Mouse (Mus musculus) brown adipose tissue, adult 24 weeks (tissue): ENCODE measurements at regions not wholly inside any gene's neighbourhood (a gene's known extent, or its start where the extent isn't known, plus 50 kb on each side); places are given as distances from the start of the nearest gene placed in this dataset.

Experiments
- H3K27ac ChIP-seq: fragments of 200-500 bp; replicated peaks from 2 replicates; pipeline ENCODE4 v1.5.1; 2012; ENCODE audit warnings: low read depth, mild to moderate bottlenecking, low read length
- H3K4me1 ChIP-seq: fragments of 200-500 bp; 2 replicates; pipeline ENCODE4 v1.6.1; 2012; ENCODE audit warnings: low read length, mixed read lengths; ENCODE audit not compliant: control insufficient read depth, insufficient read depth, insufficient read length
- H3K4me3 ChIP-seq: fragments of 200-500 bp; 2 replicates; pipeline ENCODE4 v1.5.1; 2012; ENCODE audit warnings: low read depth, mild to moderate bottlenecking, low read length, moderate library complexity; ENCODE audit not compliant: insufficient read depth

- Histone ChIP-seq H3K4me3 (no peak overlapping the region), H3K4me1 (no peaks in the 10 kb centered on the region), H3K27ac (no peak overlapping the region)
Observed at GRCm38 (mm10) chr13:60425140-60425539, 176.6 kb upstream of the Dapk1 start.

DNA sequence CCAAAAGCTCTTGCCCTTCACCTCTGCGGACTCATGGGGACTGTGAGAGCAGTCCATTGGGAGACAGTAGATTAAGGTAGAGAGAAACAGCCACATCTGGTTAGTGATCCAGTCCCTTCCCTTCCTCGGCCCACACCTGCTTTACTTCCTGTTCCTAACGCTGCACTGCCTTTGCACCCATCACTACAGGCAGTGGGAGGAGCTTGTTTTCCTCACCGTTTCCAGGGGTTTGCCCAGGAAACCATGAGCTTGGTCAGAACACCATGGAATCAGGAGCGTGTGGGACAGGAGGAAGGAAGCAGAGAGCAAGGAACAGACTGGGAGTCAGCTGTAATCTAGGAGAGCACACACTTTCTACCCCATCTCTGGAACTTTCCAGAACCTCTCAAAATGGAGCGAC, 176.2 kb upstream of the Dapk1 start:
- Histone ChIP-seq H3K27ac (no peak overlapping the region), H3K4me3 (no peak overlapping the region), H3K4me1 (no peaks in the 10 kb centered on the region)

DNA sequence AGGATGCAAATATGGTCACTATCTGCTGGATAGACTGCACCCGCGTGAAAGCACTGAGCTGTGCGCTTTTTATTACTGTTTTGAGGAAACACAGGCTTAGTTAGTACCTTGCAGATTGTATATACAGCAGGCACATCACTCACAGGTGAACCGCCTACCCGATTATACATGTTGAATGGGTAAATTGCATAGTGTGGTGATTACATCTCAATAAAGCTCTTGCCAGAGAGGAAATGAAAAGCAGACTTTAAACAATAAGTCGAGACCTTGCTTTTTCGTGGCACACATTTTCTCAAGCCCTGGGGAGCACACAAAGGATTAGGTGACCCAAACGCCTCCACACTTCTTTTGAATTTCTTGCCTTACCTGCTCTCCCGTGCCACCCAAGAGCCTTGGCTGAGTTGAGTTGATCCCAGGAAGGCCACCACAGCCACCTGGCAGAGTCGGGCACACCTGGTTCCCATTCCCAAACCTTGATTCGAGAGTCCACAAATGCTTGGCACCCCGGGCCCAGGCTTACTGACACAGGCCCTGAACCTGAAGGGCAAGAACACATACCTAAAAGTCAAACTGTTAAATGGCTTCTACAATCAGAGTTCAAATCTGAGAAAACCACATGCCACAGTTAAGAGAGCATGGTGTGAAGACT, 175.4 kb upstream of the Dapk1 start:
- H3K4me1 ChIP-seq = no peaks in the 10 kb centered on the region
- H3K27ac ChIP-seq = no peak overlapping the region
- H3K4me3 ChIP-seq = no peak overlapping the region

DNA sequence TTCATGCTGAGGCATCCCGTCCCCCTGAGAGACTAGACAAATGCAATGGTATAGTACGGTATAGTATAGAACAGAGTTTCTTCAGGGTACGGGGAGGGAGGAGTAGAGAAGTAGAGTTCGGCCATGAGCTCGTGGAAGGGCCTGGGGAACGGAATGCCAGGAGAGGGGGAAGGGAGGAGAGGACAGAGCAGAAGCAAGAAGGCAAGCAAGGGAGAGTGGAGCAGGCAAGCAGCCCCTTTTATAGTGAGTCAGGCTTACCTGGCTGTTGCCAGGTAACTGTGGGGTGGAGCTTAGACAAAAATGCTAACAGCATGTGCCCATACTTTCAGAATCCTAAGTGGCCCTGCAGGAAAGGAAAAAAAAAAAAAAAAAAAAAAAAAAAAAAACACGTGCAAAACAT, 174.7 kb upstream of the Dapk1 start:
- Histone ChIP-seq H3K4me3 (no peak overlapping the region), H3K27ac (no peak overlapping the region), H3K4me1 (no peaks in the 10 kb centered on the region)

DNA sequence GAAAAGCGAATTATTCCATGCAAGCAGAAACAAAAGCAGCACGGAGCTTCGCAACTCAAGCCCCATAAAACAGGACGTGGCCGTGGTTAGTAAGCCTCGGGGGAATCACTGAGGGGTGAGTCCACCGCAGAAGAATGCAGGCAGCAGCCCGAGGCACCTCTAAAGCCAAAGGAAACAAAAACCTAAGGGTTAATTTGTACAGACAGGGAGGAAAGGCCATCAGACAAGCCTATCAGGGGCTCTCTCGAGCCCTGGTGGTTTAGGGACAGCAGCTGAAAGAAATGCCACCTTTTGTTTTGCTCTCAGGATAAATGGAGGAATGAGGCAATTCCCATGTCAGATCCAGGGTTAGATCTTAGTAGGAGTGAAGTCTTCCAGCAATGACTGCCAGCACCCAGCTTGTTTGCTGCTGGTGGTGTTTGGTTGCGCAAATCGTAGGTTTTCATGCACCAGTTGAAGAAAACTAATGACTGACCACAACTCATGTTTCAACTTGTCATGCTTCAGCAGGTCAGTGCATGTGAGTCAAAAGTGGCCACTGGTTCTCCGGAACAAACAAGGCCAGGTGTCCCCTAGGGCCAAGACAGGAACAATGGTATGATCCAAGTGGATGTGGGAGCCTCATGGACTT, 173.9 kb upstream of the Dapk1 start:
- H3K4me1 ChIP-seq = no peaks in the 10 kb centered on the region
- no peak overlapping the region; the same call in 1 of the 2 replicates for H3K27ac ChIP-seq
- no peak overlapping the region for H3K4me3 ChIP-seq

DNA sequence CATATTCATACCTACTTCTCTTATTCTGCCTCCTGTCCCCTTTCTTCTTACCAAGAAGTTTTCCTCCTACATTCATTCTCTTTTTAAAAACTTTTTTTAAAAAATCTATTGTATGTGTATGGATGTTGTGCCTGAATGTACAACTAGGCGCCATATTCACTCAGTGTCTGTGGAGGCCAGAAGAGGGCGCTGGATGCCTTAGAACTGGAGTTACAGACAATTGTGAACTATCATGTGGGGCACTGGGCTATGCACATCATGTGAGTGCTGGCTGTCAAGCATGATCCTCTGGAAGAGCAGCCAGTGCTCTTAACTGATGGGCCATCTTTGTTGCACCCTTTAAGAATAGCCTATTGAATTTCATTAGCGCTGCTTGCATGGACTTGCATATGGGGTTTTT, 172.6 kb upstream of the Dapk1 start:
- no peak overlapping the region for H3K4me3 ChIP-seq
- no peak overlapping the region for H3K27ac ChIP-seq
- no peaks in the 10 kb centered on the region for H3K4me1 ChIP-seq

- H3K4me1 ChIP-seq = no peaks in the 10 kb centered on the region
- no peak overlapping the region for H3K27ac ChIP-seq
- H3K4me3 ChIP-seq = no peak overlapping the region
Observed at GRCm38 (mm10) chr13:60431412-60431811, 170.3 kb upstream of the Dapk1 start.

DNA sequence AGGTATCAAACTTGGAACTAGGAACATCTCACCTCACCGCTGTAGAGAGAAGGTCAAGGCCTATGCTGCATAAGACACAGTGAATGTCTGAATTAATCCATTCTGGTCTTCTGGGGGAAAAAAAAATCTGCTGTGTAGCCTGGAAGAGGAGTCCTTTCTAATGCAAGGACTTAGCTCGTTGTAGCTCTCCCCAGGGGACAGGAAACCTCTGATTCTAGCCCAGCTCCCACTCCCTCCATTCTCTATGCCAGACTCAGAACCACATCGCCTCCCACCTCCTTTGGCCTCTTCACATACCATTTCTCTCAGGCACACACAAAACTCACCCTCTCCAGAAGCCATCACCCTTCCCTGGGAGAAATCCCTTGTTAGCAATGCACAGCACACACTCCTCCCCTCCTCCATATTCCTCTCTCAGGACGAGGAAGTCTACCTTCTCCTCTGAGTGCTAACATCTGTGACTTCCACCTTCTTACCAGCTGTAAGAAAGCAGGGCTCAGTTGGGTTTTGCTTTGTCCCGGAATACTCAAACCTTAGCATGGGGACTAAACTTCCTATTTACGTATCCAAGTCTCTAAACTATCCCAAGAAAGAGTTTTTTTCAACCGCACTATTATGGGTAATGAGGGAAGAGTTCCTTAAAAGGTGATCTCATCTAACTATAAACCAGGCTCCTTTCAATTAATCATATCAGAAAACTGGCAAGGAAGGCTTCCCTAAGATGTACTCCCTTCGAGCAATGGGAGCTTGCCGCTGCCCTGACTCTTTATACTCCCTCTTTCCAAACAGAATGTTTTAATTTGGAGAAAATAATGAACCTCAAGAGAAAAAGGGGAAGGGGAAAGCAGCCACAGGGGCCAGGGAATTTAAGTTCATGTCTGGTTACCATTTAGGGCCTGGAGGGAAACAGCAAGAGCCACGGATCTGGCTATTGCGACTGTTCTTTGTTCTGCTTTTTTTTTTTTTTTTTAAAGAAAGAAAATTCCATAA, 167.2 kb upstream of the Dapk1 start:
- Histone ChIP-seq H3K27ac (peak overlapping the region; percentile 23; the same call in 1 of the 2 replicates), H3K4me1 (no peaks in the 10 kb centered on the region), H3K4me3 (no peak overlapping the region)

DNA sequence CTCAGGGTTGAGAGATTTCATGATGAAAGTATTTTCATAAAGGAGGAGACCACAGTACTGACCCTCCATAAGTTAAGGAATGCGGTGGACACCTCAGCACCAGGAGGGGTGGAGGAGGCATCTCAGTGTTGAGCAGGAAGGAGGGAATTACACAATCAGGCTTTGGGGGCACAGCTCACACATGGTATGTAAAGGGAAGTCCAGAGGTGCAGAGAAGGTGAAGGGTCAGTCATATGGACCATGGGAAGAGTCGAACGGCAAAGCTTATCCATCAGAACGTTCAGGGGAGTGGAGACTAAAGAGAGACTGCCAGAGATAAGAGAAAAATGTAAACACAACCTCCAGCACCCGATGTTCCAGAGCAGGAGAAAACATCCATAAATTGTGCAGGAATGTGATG, 166.4 kb upstream of the Dapk1 start:
- Histone ChIP-seq H3K4me1 (no peaks in the 10 kb centered on the region), H3K27ac (no peak overlapping the region), H3K4me3 (no peak overlapping the region)

DNA sequence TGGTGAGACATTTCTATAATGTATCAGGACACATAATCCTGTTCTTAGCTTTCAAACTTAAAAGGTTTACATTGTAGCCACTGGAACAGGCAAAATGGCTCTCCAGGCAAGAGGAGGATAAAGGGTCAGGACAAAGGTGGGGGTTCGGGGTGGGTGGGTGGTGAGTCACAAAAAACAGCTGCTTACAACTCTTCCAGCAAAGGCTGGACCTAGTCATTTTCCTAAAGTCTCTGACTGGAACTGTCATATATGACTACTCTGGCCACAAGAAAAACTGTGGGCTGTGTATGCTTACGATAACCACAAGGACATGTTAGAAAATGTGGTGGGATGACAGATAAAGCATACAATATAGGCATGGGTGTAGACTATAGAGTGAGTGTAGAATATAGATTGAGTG, 163.6 kb upstream of the Dapk1 start:
- H3K4me3 ChIP-seq = no peak overlapping the region
- no peak overlapping the region for H3K27ac ChIP-seq
- H3K4me1 ChIP-seq = no peaks in the 10 kb centered on the region

DNA sequence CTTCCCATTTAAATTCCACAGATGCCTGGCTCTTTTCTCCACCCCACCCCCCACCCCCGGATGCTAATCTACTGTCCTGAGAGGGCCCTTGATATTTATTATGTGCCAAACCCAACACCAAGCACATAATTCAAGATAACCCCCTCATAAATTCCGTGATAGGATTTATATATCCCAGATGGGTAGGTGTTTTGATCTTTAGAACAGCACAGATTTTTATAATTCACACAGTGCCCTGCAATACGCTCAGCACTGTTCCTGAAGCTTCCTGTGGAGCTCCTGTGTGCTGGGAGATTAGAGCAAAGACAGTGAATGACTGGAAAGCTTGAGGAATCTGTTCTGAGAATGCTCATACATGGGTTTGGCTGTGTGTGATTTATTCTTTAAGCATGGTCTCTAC, 161.2 kb upstream of the Dapk1 start:
- H3K4me3 ChIP-seq = no peak overlapping the region
- no peaks in the 10 kb centered on the region for H3K4me1 ChIP-seq
- H3K27ac ChIP-seq = no peak overlapping the region

- H3K27ac ChIP-seq = no peak overlapping the region
- no peaks in the 10 kb centered on the region for H3K4me1 ChIP-seq
- H3K4me3 ChIP-seq = no peak overlapping the region
Observed at GRCm38 (mm10) chr13:60445164-60445563, 156.6 kb upstream of the Dapk1 start.

DNA sequence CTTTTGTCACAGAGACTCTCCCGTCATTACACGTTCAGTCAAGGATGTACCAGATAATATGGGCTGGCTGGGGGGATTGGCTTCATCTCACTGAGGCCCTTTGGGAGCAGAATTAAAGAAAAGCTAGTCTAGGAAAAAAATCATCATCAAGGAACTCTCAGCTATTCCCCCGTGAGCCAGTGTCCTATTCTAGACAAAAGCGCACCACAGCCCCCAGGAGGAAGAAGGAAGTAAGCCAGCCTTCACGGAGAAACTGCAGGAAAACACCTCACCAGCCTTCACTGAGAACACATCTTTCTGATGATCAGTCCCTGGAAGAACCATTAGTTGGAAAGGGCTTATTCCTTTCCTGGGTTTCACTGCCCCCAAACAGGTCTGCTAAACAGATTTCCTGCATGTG, 154.8 kb upstream of the Dapk1 start:
- no peaks in the 10 kb centered on the region for H3K4me1 ChIP-seq

GRCm38 (mm10) chr13:60450721-60451506, 150.8 kb upstream of the Dapk1 start:
- H3K4me1 ChIP-seq = no peaks in the 10 kb centered on the region

More for the DNA sequence above, 154.8 kb upstream of the Dapk1 start:
- no peak overlapping the region for H3K4me3 ChIP-seq
- no peak overlapping the region for H3K27ac ChIP-seq

More at GRCm38 (mm10) chr13:60450721-60451506, 150.8 kb upstream of the Dapk1 start:
- Histone ChIP-seq H3K4me3 (no peak overlapping the region), H3K27ac (no peak overlapping the region)
